Mouse (Mus musculus) kidney, embryonic 15.5 days (tissue): ENCODE measurements at regions not wholly inside any gene's neighbourhood (a gene's known extent, or its start where the extent isn't known, plus 50 kb on each side); places are given as distances from the start of the nearest gene placed in this dataset.

ENCODE experiments used
- ATAC-seq: fragments of 200-750 bp; cut with Nextera tagmentation; replicated peaks from 2 replicates; pipeline ENCODE4 v1.8.0; 2017; ENCODE audit warnings: moderate TSS enrichment; ENCODE audit not compliant: low FRiP score
- H3K27ac ChIP-seq: fragments of 300-500 bp; sonication (generic); 2 replicates; pipeline ENCODE4 v1.5.1; 2015; ENCODE audit warnings: mild to moderate bottlenecking, inconsistent platforms
- H3K27me3 ChIP-seq: fragments of 300-500 bp; sonication (generic); 2 replicates; pipeline ENCODE4 v1.6.1; 2015; ENCODE audit warnings: inconsistent platforms
- H3K36me3 ChIP-seq: fragments of 300-500 bp; sonication (generic); 2 replicates; pipeline ENCODE4 v1.6.1; 2015; ENCODE audit warnings: inconsistent platforms
- H3K4me1 ChIP-seq: fragments of 300-500 bp; sonication (generic); 2 replicates; pipeline ENCODE4 v1.6.1; 2015; ENCODE audit warnings: inconsistent platforms
- H3K4me2 ChIP-seq: fragments of 300-500 bp; sonication (generic); 2 replicates; pipeline ENCODE4 v1.6.1; 2015; ENCODE audit warnings: moderate library complexity, mild to moderate bottlenecking, inconsistent platforms
- H3K4me3 ChIP-seq: fragments of 300-500 bp; sonication (generic); replicated peaks from 2 replicates; pipeline ENCODE4 v1.5.1; 2015; ENCODE audit warnings: mild to moderate bottlenecking, inconsistent platforms
- H3K9ac ChIP-seq: fragments of 300-500 bp; sonication (generic); 2 replicates; pipeline ENCODE4 v1.6.1; 2015; ENCODE audit warnings: mild to moderate bottlenecking, inconsistent platforms
- H3K9me3 ChIP-seq: fragments of 300-500 bp; sonication (generic); replicated peaks from 2 replicates; pipeline ENCODE4 v1.6.1; 2016; ENCODE audit warnings: inconsistent platforms
- WGBS: fragments of 180-500 bp; shearing (Covaris S2); methylation state at CpG from one replicate; pipeline ENCODE4 v1.1.7; 2015; ENCODE audit warnings: mixed read lengths; 5-methylcytosine and 5-hydroxymethylcytosine counted together

DNA sequence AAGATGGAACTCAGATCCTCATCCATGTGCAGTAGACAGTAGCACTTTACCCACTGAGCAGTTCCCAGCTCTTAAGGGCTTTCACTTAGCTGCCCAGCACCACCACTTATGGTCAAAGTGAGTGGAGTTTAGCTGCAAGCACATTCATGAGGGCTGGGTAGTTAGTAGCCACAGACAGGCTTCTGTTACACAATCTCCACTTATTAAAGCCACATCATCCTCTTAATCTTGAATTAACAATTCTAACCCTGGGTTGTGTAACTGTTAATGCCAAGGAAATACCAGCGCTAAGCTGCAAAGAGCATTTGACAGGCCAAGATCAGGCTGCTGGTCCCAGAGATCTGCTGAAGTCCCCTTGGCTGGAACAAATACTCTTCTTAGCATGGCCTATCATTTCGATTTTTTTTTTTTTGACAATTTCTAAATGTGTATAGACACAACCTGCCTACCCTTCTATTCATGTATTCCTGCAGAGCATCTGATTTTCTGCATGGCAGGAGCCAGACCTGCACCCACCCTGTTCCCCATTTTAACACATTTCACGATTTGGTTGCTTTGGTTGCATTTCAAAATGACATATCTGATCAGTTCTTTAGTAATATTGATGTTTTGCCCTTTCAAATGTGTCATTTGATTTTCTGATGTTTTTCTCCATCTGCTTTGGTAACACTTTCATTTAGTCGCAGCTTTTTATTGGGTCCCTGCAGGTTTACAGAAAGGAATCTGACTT lies 500.2 kb upstream of the Plxna2 start:
- 81% methylated on average over 4 of the region's 4 CpGs for WGBS
- Histone ChIP-seq H3K27me3 (no peaks in the 10 kb centered on the region), H3K4me2 (no peak overlapping the region), H3K36me3 (no peaks in the 10 kb centered on the region), H3K4me1 (no peaks in the 10 kb centered on the region), H3K9me3 (no peaks in the 10 kb centered on the region), H3K9ac (no peak overlapping the region), H3K4me3 (no peak overlapping the region), H3K27ac (no peak overlapping the region)
- no peak for ATAC-seq

DNA sequence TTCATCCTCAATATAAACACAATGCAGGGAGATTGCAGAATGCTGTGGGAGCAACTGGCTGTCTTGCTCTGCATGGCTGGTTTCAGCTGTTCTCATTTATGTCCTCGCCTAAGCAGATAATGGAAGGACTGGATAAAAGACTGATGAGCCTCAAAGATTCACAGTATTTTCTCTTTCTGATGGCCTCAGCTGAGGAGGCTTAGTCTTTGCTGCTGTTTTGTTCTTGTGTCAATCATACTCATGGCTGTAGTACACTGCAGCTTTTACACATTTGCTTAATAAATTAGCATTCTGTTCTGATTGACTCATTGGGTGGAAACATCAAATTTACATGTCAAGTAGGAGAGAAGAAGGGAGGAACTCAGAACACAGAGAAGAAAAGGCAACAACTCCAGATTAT lies 503.6 kb upstream of the Plxna2 start:
- H3K4me3 ChIP-seq, result no peak overlapping the region
- no peaks in the 10 kb centered on the region for H3K27me3 ChIP-seq
- no peaks in the 10 kb centered on the region for H3K36me3 ChIP-seq
- H3K9me3 ChIP-seq, result no peaks in the 10 kb centered on the region
- no peak overlapping the region for H3K9ac ChIP-seq
- WGBS, result 54% methylated on average over 1 of the region's 1 CpGs
- no peak overlapping the region for H3K4me2 ChIP-seq
- peaks cover 5% of the 10 kb centered on the region for H3K4me1 ChIP-seq
- no peak overlapping the region for H3K27ac ChIP-seq
- no peak for ATAC-seq

DNA sequence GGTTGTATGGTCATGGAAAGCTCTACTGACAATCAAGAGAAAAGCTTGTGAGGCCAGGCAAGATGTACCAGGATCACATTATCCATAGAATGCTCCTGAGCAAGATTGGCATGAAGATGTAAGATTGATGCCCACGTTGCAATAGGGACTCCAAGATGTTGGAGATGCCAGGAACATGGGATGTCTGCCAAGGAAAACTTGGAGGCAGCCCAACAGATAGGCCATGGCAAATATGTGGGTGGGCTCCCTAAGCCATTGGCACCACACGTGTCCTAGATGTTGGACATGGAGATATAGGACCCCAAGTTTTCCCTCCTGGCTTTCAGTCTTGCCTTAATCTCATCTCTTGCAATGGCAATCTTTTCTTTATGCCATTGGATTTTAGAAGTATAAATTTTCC lies 506.1 kb upstream of the Plxna2 start:
- Histone ChIP-seq H3K9ac (no peak overlapping the region), H3K27ac (no peak overlapping the region), H3K4me2 (no peak overlapping the region), H3K36me3 (no peaks in the 10 kb centered on the region), H3K4me1 (peaks cover 10% of the 10 kb centered on the region), H3K9me3 (no peaks in the 10 kb centered on the region), H3K4me3 (no peak overlapping the region), H3K27me3 (no peaks in the 10 kb centered on the region)
- ATAC-seq, result no peak
- WGBS, result 87% methylated on average over 2 of the region's 2 CpGs

DNA sequence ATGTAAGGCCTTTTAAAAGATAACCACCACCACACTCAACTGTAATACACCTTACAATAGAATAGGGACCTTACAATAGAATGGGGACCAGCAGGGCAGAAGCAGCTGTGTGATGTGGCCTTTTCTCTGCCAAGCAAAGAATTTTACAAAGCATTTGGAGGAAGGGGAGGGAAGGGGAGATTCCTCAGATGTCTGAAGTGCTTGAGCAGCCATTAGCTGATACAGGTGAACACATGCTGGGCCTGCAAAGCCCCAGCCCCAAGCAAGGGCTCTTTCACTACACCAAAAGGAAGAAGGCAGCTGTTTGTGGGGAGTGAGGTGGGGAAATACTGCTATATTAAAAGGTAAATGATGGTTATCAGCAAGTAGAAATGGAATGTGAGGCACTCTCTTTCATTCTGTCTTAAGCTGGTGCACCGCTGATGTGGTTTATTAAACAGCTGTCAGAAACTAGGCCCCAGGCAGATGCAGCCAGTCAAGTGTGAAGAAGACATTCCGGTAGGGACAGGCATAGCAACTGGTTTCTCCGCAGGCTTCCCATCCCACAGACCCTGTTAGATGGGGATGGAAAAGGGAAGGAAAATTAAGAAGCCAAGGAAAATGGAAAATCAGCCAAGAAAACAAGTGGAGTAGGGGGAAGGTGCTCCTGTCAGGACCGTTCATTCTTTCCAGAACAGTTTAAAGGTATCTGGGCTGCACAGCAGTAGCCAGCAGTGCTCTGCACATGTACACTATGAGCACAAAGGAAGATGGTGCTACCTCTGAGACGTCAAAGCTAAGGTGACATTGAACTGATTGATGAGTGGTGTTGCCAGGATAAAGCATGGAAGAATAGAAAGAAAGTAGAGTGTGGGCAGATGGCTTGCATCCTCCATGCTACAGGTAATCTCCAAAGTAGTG lies 508.6 kb upstream of the Plxna2 start:
- Histone ChIP-seq H3K9me3 (no peaks in the 10 kb centered on the region), H3K27me3 (no peaks in the 10 kb centered on the region), H3K9ac (no peak overlapping the region), H3K27ac (no peak overlapping the region), H3K4me3 (no peak overlapping the region), H3K4me1 (peaks cover 10% of the 10 kb centered on the region), H3K36me3 (no peaks in the 10 kb centered on the region), H3K4me2 (no peak overlapping the region)
- peak; percentile 89 for ATAC-seq
- 46% methylated on average over 5 of the region's 5 CpGs for WGBS

DNA sequence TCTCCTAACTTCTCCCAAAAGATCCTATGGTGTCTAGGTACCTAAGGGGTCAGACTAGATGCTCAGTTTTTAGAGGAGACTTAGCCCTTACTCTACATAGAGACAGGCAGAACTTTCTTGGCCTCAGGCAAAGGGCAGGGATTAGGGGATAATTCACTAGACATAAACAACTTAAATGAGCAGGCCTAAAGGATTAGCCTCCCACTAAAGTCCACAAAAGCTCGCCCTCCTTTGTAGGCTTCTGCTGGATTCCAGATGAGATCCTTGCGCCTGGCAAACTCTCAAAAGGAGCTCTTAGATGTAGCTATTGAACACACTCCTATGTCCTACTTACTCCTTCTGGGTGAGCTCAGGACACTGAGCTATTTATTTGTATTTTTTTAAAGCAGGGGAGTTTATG lies 509.9 kb upstream of the Plxna2 start:
- Histone ChIP-seq H3K4me3 (no peak overlapping the region), H3K4me2 (no peak overlapping the region), H3K27me3 (no peaks in the 10 kb centered on the region), H3K9me3 (no peaks in the 10 kb centered on the region), H3K36me3 (no peaks in the 10 kb centered on the region), H3K4me1 (peaks cover 10% of the 10 kb centered on the region), H3K27ac (no peak overlapping the region), H3K9ac (no peak overlapping the region)
- ATAC-seq, result no peak
- 47% methylated on average over 2 of the region's 2 CpGs for WGBS

- no peak for ATAC-seq
- Histone ChIP-seq H3K4me1 (peaks cover 10% of the 10 kb centered on the region), H3K4me2 (no peak overlapping the region), H3K27ac (no peak overlapping the region), H3K36me3 (no peaks in the 10 kb centered on the region), H3K27me3 (no peaks in the 10 kb centered on the region), H3K9me3 (no peaks in the 10 kb centered on the region), H3K9ac (no peak overlapping the region), H3K4me3 (no peak overlapping the region)
- WGBS, result 80% methylated on average over 3 of the region's 3 CpGs
Measured at GRCm38 (mm10) chr1:194107271-194107938, 510.6 kb upstream of the Plxna2 start.

DNA sequence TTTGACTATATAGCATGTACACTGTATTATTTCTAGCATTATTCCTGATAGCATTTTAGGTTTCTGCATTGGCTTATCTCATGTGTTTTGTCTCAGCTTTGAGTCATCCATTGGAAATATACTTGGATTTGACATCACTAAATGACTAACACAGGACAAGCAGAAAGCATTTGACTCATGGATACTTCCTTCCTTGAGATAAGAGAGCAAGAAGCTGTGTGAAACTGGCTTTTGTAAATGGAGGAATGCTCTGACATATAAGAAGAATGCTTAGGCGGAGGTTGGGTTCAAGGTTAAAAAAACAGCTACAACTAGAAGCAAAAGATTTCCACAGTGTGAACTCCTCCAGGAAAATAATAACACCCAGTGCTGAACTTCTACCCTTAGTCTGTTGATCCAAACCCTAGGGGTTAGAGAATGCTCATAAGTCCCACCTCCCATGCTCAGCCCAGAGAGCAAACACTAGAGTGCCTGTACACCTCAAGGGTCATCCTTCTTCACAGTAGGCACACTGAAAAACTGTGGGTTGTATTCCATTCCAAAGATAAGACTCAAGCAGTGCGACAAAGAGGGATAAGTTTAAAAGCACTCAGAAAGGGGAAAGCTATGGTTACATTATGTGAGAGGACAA lies 528.0 kb upstream of the Plxna2 start:
- H3K4me1 ChIP-seq, result no peaks in the 10 kb centered on the region

GRCm38 (mm10) chr1:194058512-194058911 lies 559.5 kb upstream of the Plxna2 start:
- ATAC-seq, result no peak
- no peaks in the 10 kb centered on the region for H3K27me3 ChIP-seq
- no peaks in the 10 kb centered on the region for H3K4me1 ChIP-seq
- no peak overlapping the region for H3K27ac ChIP-seq
- no peaks in the 10 kb centered on the region for H3K9me3 ChIP-seq
- no peak overlapping the region for H3K9ac ChIP-seq
- no peak overlapping the region for H3K4me3 ChIP-seq
- H3K4me2 ChIP-seq, result no peak overlapping the region
- no peaks in the 10 kb centered on the region for H3K36me3 ChIP-seq
- WGBS, result 59% methylated on average over 5 of the region's 5 CpGs

More for the DNA sequence above, 528.0 kb upstream of the Plxna2 start:
- H3K36me3 ChIP-seq, result no peaks in the 10 kb centered on the region
- H3K27ac ChIP-seq, result no peak overlapping the region
- no peak overlapping the region for H3K9ac ChIP-seq
- no peaks in the 10 kb centered on the region for H3K9me3 ChIP-seq
- no peaks in the 10 kb centered on the region for H3K27me3 ChIP-seq
- ATAC-seq, result no peak
- H3K4me3 ChIP-seq, result no peak overlapping the region
- 40% methylated on average over 2 of the region's 2 CpGs for WGBS
- H3K4me2 ChIP-seq, result no peak overlapping the region

- no peaks in the 10 kb centered on the region for H3K9me3 ChIP-seq
- H3K9ac ChIP-seq, result no peak overlapping the region
- no peak overlapping the region for H3K4me2 ChIP-seq
- H3K4me1 ChIP-seq, result no peaks in the 10 kb centered on the region
- H3K27ac ChIP-seq, result no peak overlapping the region
- H3K36me3 ChIP-seq, result no peaks in the 10 kb centered on the region
- H3K4me3 ChIP-seq, result no peak overlapping the region
- ATAC-seq, result no peak
- WGBS, result 21% methylated on average over 1 of the region's 1 CpGs
- no peaks in the 10 kb centered on the region for H3K27me3 ChIP-seq
Measured at GRCm38 (mm10) chr1:194056544-194056943, 561.5 kb upstream of the Plxna2 start.

DNA sequence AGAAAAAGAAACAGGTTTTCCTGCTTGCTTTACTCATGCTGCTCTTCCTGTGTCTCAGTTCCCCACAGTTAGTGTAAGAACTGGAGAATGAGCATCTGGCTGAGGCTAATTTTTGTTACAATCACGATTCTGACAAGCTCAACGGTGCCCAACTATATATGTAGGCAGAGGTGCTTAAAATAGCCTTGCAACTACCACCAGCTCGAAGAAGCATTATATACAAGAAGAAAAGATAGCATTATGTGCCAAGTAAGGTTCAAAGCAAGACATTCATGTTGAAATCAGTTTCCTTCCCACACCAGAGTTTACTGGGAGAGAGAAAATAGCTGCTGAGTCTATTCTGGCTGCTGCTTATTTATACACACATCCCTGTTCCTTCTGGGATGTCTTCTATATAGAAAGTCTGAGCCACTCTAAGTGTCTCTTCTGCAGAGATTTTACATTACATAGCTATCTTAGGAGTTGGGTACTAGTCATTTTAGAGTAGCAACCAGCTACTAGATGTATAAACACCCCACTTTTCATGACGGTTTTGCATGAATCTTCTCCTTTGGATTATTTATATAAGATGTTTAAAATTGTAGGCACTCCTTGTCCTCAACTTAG lies 568.2 kb upstream of the Plxna2 start:
- Histone ChIP-seq H3K27me3 (no peaks in the 10 kb centered on the region), H3K4me2 (no peak overlapping the region), H3K4me3 (no peak overlapping the region), H3K27ac (no peak overlapping the region), H3K36me3 (no peaks in the 10 kb centered on the region), H3K9me3 (no peaks in the 10 kb centered on the region), H3K9ac (no peak overlapping the region), H3K4me1 (no peaks in the 10 kb centered on the region)
- no peak for ATAC-seq
- 75% methylated on average over 4 of the region's 4 CpGs for WGBS

DNA sequence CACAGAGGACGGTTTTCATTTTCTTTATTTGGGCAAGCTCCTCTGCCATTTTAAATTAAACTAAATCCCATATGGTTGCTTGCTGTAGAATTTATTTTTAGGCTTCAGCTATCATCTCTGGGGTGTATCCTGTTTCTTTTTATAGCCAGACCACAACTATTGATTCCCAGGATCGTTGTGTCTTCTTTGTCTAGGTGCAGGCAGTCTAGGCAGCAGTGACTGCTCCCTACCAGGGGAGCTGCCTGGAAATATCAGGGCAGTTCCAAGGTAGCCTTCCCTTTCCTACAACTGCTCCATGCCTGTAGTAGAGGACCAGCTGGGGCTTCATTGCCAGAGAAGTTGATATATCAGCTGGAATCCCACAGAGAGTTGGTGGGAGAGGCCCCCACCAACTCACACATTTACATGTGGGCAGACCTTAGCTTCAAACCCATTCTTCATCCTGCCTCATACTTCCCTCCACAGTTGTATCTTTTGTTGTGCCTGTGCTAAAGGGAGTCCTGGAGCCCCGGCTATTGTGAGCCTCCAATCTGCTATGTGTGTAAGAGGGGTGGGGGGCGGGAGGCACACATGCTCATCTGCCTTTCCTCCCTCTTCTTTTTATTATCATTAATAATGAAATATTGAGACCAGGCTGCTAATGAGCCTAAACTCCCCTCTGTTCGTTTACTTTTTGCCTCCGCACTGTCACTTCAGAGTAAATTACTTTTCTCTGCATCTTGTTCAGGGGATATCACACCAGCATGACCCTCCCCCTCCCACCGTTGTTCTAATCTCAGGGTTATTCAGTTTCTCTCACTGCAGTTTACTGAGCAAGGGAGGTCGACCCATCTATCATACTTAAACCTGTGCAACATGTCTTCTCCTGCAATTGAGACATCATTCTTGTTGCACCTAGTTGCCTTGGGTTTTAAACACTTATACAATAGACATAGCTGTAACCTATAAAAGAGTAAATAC lies 576.3 kb upstream of the Plxna2 start:
- Histone ChIP-seq H3K27me3 (no peaks in the 10 kb centered on the region), H3K9me3 (no peaks in the 10 kb centered on the region), H3K36me3 (no peaks in the 10 kb centered on the region), H3K4me1 (peaks cover 5% of the 10 kb centered on the region; the same call in 1 of the 2 replicates), H3K4me2 (no peak overlapping the region), H3K4me3 (no peak overlapping the region), H3K9ac (no peak overlapping the region), H3K27ac (no peak overlapping the region)
- ATAC-seq, result no peak
- 32% methylated on average over 8 of the region's 8 CpGs for WGBS
